Comparison of ENCODE assay signal across 9 mouse cellular contexts in the genomic region with DNA sequence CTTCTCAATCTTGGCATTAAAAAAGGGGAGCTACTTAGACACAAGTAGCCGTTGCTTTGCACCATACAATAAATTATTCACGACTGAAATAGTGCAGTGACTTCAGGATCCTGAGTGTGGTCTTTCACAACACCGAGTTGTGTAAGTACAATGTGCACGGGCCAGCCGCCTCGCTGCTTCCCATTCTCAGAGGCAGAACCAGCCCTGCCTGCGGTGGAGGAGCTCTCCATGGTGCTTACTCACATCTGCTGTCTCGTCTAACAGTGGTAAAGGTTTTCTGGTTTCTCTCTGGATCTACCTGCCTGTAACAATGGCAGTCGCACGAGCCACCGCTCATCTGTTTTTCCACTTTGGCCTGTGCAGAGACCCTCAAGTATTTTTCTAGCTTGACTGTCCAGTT. TPM values are rescaled to one million over a fixed set of nuclear protein-coding genes. Genes with fewer than 3 reads are reported as not detected.
DNase-seq lines count a peak whose midpoint lies in the region; ATAC-seq and TF ChIP-seq lines count a peak whose summit lies in the region.
"Had no signal": no experiment of that assay in that cellular context is flagged by ENCODE, and none has a peak within 500 bp of the region (broad histone marks: within the 10 kb centered on the region; RNA-seq: fewer than 3 reads in every experiment).

No protein-coding gene starts in this region.

- no peaks in the 10 kb centered on the region for H3K27me3 ChIP-seq in heart, adult 2 months (ENCODE audit: control insufficient read depth, insufficient read depth, low read length)
- no peaks in the 10 kb centered on the region for H3K27me3 ChIP-seq in CH12.LX (replicated peaks)

- no peak overlapping the region for H3K9ac ChIP-seq in heart, adult 2 months (ENCODE audit: low read depth, low read length)
- no peak overlapping the region for H3K9ac ChIP-seq in CH12.LX (ENCODE audit: insufficient read depth, low read depth)

- no peak overlapping the region for H3K4me3 ChIP-seq in heart, adult 2 months
- no peak overlapping the region for H3K4me3 ChIP-seq in CH12.LX (replicated peaks in 1 of 3; ENCODE audit: low read depth in 2 of 3, low read length in 2 of 3, poor library complexity in 1 of 3)
- H3K4me3 ChIP-seq: layer of hippocampus, adult 2 months had no signal

- TF ChIP-seq POLR2A in heart, adult 2 months (IDR thresholded peaks at IDR 0.05; ENCODE audit: insufficient read depth, low read depth, low read length): no peak
- TF ChIP-seq POLR2A in CH12.LX (IDR thresholded peaks at IDR 0.05; ENCODE audit: low read depth, low read length): no peak

- peaks cover 6% of the 10 kb centered on the region for H3K79me2 ChIP-seq in heart, adult 2 months (replicated peaks; ENCODE audit: control insufficient read depth, insufficient read depth, low read length)
- peaks cover 39% of the 10 kb centered on the region for H3K79me2 ChIP-seq in CH12.LX (replicated peaks; ENCODE audit: control insufficient read depth, extremely low read depth, insufficient read depth, poor library complexity, severe bottlenecking)

- H3K36me3 ChIP-seq in heart, adult 2 months (ENCODE audit: control insufficient read depth, insufficient read depth, low read length): peaks cover 5% of the 10 kb centered on the region
- peaks cover 0 to 2% of the 10 kb centered on the region in 2 experiments for H3K36me3 ChIP-seq in CH12.LX (replicated peaks in 1 of 2; ENCODE audit: control insufficient read depth in 1 of 2, insufficient read depth in 1 of 2, low read length in 1 of 2)

- no peak overlapping the region; the same call in 1 of the 2 replicates for H3K4me2 ChIP-seq in CH12.LX (ENCODE audit: insufficient read depth, low read depth, poor library complexity, severe bottlenecking)

- DNase-seq in heart, adult 2 months: peak; percentile 63 to 66
- no peak for DNase-seq in heart, postnatal 25 days (ENCODE audit: low spot score)
- DNase-seq in CH12.LX (ENCODE audit: extremely low read depth): peak; percentile 49
- peak; percentile 73 for DNase-seq in embryo, embryonic 10.5 days (ENCODE audit: low spot score)
- peak; percentile 75 for DNase-seq in kidney, adult 9 months
- DNase-seq in thymus, adult 18-20 months: peak; percentile 22 to 23
- no peak for DNase-seq in cerebellum, postnatal 14 days

- intact Hi-C loops in heart, adult 2 months (cut with DNase I): no loop called here
- intact Hi-C loops in heart, postnatal 25 days (cut with DNase I): no loop called here

- TF ChIP-seq RAD21 in CH12.LX (IDR thresholded peaks at IDR 0.05; ENCODE audit: low read depth, low read length): no peak

- no peaks in the 10 kb centered on the region for H3K9me3 ChIP-seq in CH12.LX (replicated peaks; ENCODE audit: low read length)

- WGBS in heart, adult 2 months: 13% methylated on average over 11 of the region's 11 CpGs

- dilution Hi-C loops in CH12.LX (cut with MboI; ENCODE audit: extremely low pct_ligation_motif_present, extremely low pct_unique_long_range_greater_than_20kb, low sequenced_read_pairs): no loop called here

- peak; percentile 88 for ATAC-seq in megakaryocyte progenitor cell, adult 5-6 weeks (replicated peaks; ENCODE audit: poor library complexity)

- no peak for TF ChIP-seq CTCF in heart, adult 2 months (IDR thresholded peaks at IDR 0.05)
- no peak for TF ChIP-seq CTCF in CH12.LX (conservative IDR thresholded peaks at IDR 0.05 in 1 of 2, IDR thresholded peaks at IDR 0.05 in 1 of 2; ENCODE audit: low read depth in 2 of 2, low read length in 2 of 2)

- 0 out of 2 replicates have a peak, but pooled peaks have one; percentile 25 for TF ChIP-seq EP300 in heart, adult 2 months (IDR thresholded peaks at IDR 0.05; ENCODE audit: insufficient read depth, low read depth, low read length)
- no peak for TF ChIP-seq EP300 in CH12.LX (IDR thresholded peaks at IDR 0.05; ENCODE audit: low read length)

- H3K27ac ChIP-seq in heart, adult 2 months: no peak overlapping the region
- no peak overlapping the region for H3K27ac ChIP-seq in CH12.LX (ENCODE audit: insufficient read depth, low read depth)
- H3K27ac ChIP-seq: layer of hippocampus, adult 2 months had no signal

- H3K4me1 ChIP-seq in heart, adult 2 months (ENCODE audit: control insufficient read depth, insufficient read depth, low read length): peaks cover 8% of the 10 kb centered on the region
- H3K4me1 ChIP-seq in CH12.LX (ENCODE audit: control insufficient read depth in 1 of 2, insufficient read depth in 2 of 2): peaks cover 0 to 30% of the 10 kb centered on the region in 2 experiments; a peak in 3 of 4 replicates

- in situ Hi-C loops in CH12.LX (cut with MboI; ENCODE audit: low pct_ligation_motif_present, low pct_unique_long_range_greater_than_20kb, low sequenced_read_pairs): no loop called here

TF ChIP-seq in CH12.LX, 34 proteins besides CTCF, POLR2A, EP300 and RAD21:
- TF ChIP-seq CHD2 (IDR thresholded peaks at IDR 0.05; ENCODE audit: low read length) (no peak), UBTF (IDR thresholded peaks at IDR 0.05; ENCODE audit: low read depth, low read length) (no peak), PAX5 (IDR thresholded peaks at IDR 0.05; ENCODE audit: low read length) (no peak), MXI1 (IDR thresholded peaks at IDR 0.05; ENCODE audit: low read depth, low read length) (peak; percentile 93), MAZ (IDR thresholded peaks at IDR 0.05; ENCODE audit: low read depth, low read length) (no peak), JUND (conservative IDR thresholded peaks at IDR 0.05; ENCODE audit: low read depth, low read length) (no peak), MAFK (IDR thresholded peaks at IDR 0.05; ENCODE audit: insufficient replicate concordance, low read length) (no peak), MYC (IDR thresholded peaks at IDR 0.05; ENCODE audit: low read depth, low read length) (no peak), HCFC1 (IDR thresholded peaks at IDR 0.05; ENCODE audit: low read depth, low read length) (no peak), POLR2AphosphoS2 (IDR thresholded peaks at IDR 0.05; ENCODE audit: low read depth, low read length) (no peak), SIN3A (IDR thresholded peaks at IDR 0.05; ENCODE audit: low read length) (peak; percentile 91)

RNA-seq across cellular contexts. Expression of gene Armc8, which starts 5.0 kb away (rescaled TPM):
- 10 to 100 TPM; 17.7 to 18.3 TPM for total RNA-seq in heart, adult 2 months (2021)
- polyA plus RNA-seq in heart, adult 2 months (2012; rRNA removed): 9.8 and 18.0 TPM in 2 replicates
- total RNA-seq in heart, postnatal 25 days (2021): 10 to 100 TPM; 21.2 to 22.1 TPM
- total RNA-seq in CH12.LX (2012; rRNA removed): 9.3 and 11.0 TPM in 2 replicates
- total RNA-seq in CH12.LX (2014; rRNA removed): 16.9 and 17.0 TPM in 2 replicates
- polyA plus RNA-seq in CH12.LX (2012; ENCODE audit: insufficient read length, low read depth): 12.6 and 15.3 TPM in 2 replicates
- 30.4 and 34.6 TPM in 2 replicates for total RNA-seq in megakaryocyte progenitor cell, adult 5-6 weeks (2015)
- total RNA-seq in megakaryocyte progenitor cell, adult 5-6 weeks (2017): 32.2 and 36.6 TPM in 2 replicates

RNA-seq across cellular contexts. Expression of gene Dbr1, which starts 11.9 kb away (rescaled TPM):
- total RNA-seq in heart, adult 2 months (2021): 1 to 10 TPM; 4.5 to 5.8 TPM
- 2.5 and 4.6 TPM in 2 replicates for polyA plus RNA-seq in heart, adult 2 months (2012; rRNA removed)
- 1 to 10 TPM; 6.5 to 6.8 TPM for total RNA-seq in heart, postnatal 25 days (2021)
- total RNA-seq in CH12.LX (2012; rRNA removed) (33.9 and 44.0 TPM in 2 replicates), CH12.LX (2014; rRNA removed) (57.5 and 64.7 TPM in 2 replicates)
- polyA plus RNA-seq in CH12.LX (2012; ENCODE audit: insufficient read length, low read depth): 41.4 and 42.7 TPM in 2 replicates
- 21.0 and 22.2 TPM in 2 replicates for total RNA-seq in megakaryocyte progenitor cell, adult 5-6 weeks (2015)
- 55.0 and 56.5 TPM in 2 replicates for total RNA-seq in megakaryocyte progenitor cell, adult 5-6 weeks (2017)

RNA-seq across cellular contexts. Expression of gene A4gnt, which starts 48.6 kb away (rescaled TPM):
- total RNA-seq in heart, adult 2 months (2021): not detected
- polyA plus RNA-seq in heart, adult 2 months (2012; rRNA removed): not detected in 2 replicates
- total RNA-seq in heart, postnatal 25 days (2021): not detected
- total RNA-seq in CH12.LX (2012; rRNA removed): not detected in 2 replicates
- not detected in 2 replicates for total RNA-seq in CH12.LX (2014; rRNA removed)
- not detected in 2 replicates for polyA plus RNA-seq in CH12.LX (2012; ENCODE audit: insufficient read length, low read depth)
- total RNA-seq in megakaryocyte progenitor cell, adult 5-6 weeks (2015): not detected in 2 replicates
- not detected in 2 replicates for total RNA-seq in megakaryocyte progenitor cell, adult 5-6 weeks (2017)

Comparison
In these comparisons a context has a peak if more than half of its experiments do, and no peak if none do; other contexts are left out.
1. DNase-seq: peak in heart, adult 2 months (2 of 2), CH12.LX (single experiment), embryo, embryonic 10.5 days (single experiment), kidney, adult 9 months (single experiment) and thymus, adult 18-20 months (2 of 2); none in heart, postnatal 25 days (single experiment) and cerebellum, postnatal 14 days (0 of 2).